Mouse (Mus musculus): Measurements from ENCODE around the gene Fto.

Gene Fto

GRCm38 (mm10) chr8:91378846-91379499 is 65.6 kb downstream of the Fto start:
- in situ Hi-C loops (cut with MboI; ENCODE audit: low pct_unique_long_range_greater_than_20kb in 1 of 2, low sequenced_read_pairs in 2 of 2, unreplicated experiment in 1 of 2) = no loop called here

- in situ Hi-C loops (cut with MboI; ENCODE audit: low pct_unique_long_range_greater_than_20kb in 1 of 2, low sequenced_read_pairs in 2 of 2, unreplicated experiment in 1 of 2) = no loop called here
Measured at GRCm38 (mm10) chr8:91380796-91381542, 67.6 kb downstream of the Fto start.

- in situ Hi-C loops (cut with MboI; ENCODE audit: low pct_unique_long_range_greater_than_20kb in 1 of 2, low sequenced_read_pairs in 2 of 2, unreplicated experiment in 1 of 2) = no loop called here
Measured at GRCm38 (mm10) chr8:91381543-91382106, 68.3 kb downstream of the Fto start.

GRCm38 (mm10) chr8:91383210-91383609 is 69.9 kb downstream of the Fto start:
- in situ Hi-C loops (cut with MboI; ENCODE audit: low pct_unique_long_range_greater_than_20kb in 1 of 2, low sequenced_read_pairs in 2 of 2, unreplicated experiment in 1 of 2) = no loop called here

GRCm38 (mm10) chr8:91383811-91384210 is 70.5 kb downstream of the Fto start:
- in situ Hi-C loops (cut with MboI; ENCODE audit: low pct_unique_long_range_greater_than_20kb in 1 of 2, low sequenced_read_pairs in 2 of 2, unreplicated experiment in 1 of 2) = no loop called here

GRCm38 (mm10) chr8:91384389-91384788 is 71.1 kb downstream of the Fto start:
- in situ Hi-C loops (cut with MboI; ENCODE audit: low pct_unique_long_range_greater_than_20kb in 1 of 2, low sequenced_read_pairs in 2 of 2, unreplicated experiment in 1 of 2) = no loop called here

GRCm38 (mm10) chr8:91385808-91386207 is 72.5 kb downstream of the Fto start:
- in situ Hi-C loops (cut with MboI; ENCODE audit: low pct_unique_long_range_greater_than_20kb in 1 of 2, low sequenced_read_pairs in 2 of 2, unreplicated experiment in 1 of 2) = no loop called here

- in situ Hi-C loops (cut with MboI; ENCODE audit: low pct_unique_long_range_greater_than_20kb in 1 of 2, low sequenced_read_pairs in 2 of 2, unreplicated experiment in 1 of 2) = no loop called here
Measured at GRCm38 (mm10) chr8:91390369-91391020, 77.2 kb downstream of the Fto start.

- in situ Hi-C loops (cut with MboI; ENCODE audit: low pct_unique_long_range_greater_than_20kb in 1 of 2, low sequenced_read_pairs in 2 of 2, unreplicated experiment in 1 of 2) = no loop called here
Measured at GRCm38 (mm10) chr8:91392261-91392660, 78.9 kb downstream of the Fto start.

GRCm38 (mm10) chr8:91395340-91396055 is 82.2 kb downstream of the Fto start:
- in situ Hi-C loops (cut with MboI; ENCODE audit: low pct_unique_long_range_greater_than_20kb in 1 of 2, low sequenced_read_pairs in 2 of 2, unreplicated experiment in 1 of 2) = no loop called here

- in situ Hi-C loops (cut with MboI; ENCODE audit: low pct_unique_long_range_greater_than_20kb in 1 of 2, low sequenced_read_pairs in 2 of 2, unreplicated experiment in 1 of 2) = no loop called here
Measured at GRCm38 (mm10) chr8:91398053-91398452, 84.7 kb downstream of the Fto start.

GRCm38 (mm10) chr8:91402980-91403975 is 90.0 kb downstream of the Fto start:
- in situ Hi-C loops (cut with MboI; ENCODE audit: low pct_unique_long_range_greater_than_20kb in 1 of 2, low sequenced_read_pairs in 2 of 2, unreplicated experiment in 1 of 2) = no loop called here

- in situ Hi-C loops (cut with MboI; ENCODE audit: low pct_unique_long_range_greater_than_20kb in 1 of 2, low sequenced_read_pairs in 2 of 2, unreplicated experiment in 1 of 2) = no loop called here
Measured at GRCm38 (mm10) chr8:91404311-91404710, 91.0 kb downstream of the Fto start.

GRCm38 (mm10) chr8:91405099-91405498 is 91.8 kb downstream of the Fto start:
- in situ Hi-C loops (cut with MboI; ENCODE audit: low pct_unique_long_range_greater_than_20kb in 1 of 2, low sequenced_read_pairs in 2 of 2, unreplicated experiment in 1 of 2) = no loop called here

- in situ Hi-C loops (cut with MboI; ENCODE audit: low pct_unique_long_range_greater_than_20kb in 1 of 2, low sequenced_read_pairs in 2 of 2, unreplicated experiment in 1 of 2) = no loop called here
Measured at GRCm38 (mm10) chr8:91406624-91407290, 93.4 kb downstream of the Fto start.

GRCm38 (mm10) chr8:91407880-91408279 is 94.6 kb downstream of the Fto start:
- in situ Hi-C loops (cut with MboI; ENCODE audit: low pct_unique_long_range_greater_than_20kb in 1 of 2, low sequenced_read_pairs in 2 of 2, unreplicated experiment in 1 of 2) = no loop called here

- in situ Hi-C loops (cut with MboI; ENCODE audit: low pct_unique_long_range_greater_than_20kb in 1 of 2, low sequenced_read_pairs in 2 of 2, unreplicated experiment in 1 of 2) = no loop called here
Measured at GRCm38 (mm10) chr8:91410007-91410406, 96.7 kb downstream of the Fto start.
